In genomic region chr2:33323043-33323625, GRCm38 (mm10) we compare ENCODE assay signal across 6 mouse cellular contexts. TPM values are rescaled to one million over a fixed set of nuclear protein-coding genes. Genes with fewer than 3 reads are reported as not detected.
A peak's percentile ranks its signal among the peaks of the same experiment; 100 is the strongest.
DNase-seq lines count a peak whose midpoint lies in the region; ATAC-seq and TF ChIP-seq lines count a peak whose summit lies in the region.
"Not testable (repeated sequence)": the region's sequence is repeated elsewhere in the genome, so short reads cannot be mapped to it uniquely, and the experiment has no call there.

No protein-coding gene starts in this region.

- not testable (repeated sequence) for TF ChIP-seq CTCF in kidney, adult 2 months (conservative IDR thresholded peaks at IDR 0.05; ENCODE audit: insufficient read depth, insufficient read length, low read depth, low read length)

- H3K4me3 ChIP-seq in embryonic facial prominence, embryonic 10.5 days; heart, embryonic 14.5 days (ENCODE audit: control insufficient read depth in 1 of 2, insufficient read depth in 1 of 2, low read depth in 1 of 2, low read length in 2 of 2); kidney, adult 2 months (ENCODE audit: insufficient read depth, low read depth, low read length); midbrain, embryonic 10.5 days; midbrain, embryonic 13.5 days (replicated peaks): not testable (repeated sequence)

- not testable (repeated sequence) for TF ChIP-seq POLR2A in kidney, adult 2 months (IDR thresholded peaks at IDR 0.05; ENCODE audit: low read depth, low read length)

- 63% methylated on average over 9 of the region's 9 CpGs for WGBS in embryonic facial prominence, embryonic 10.5 days
- 83% methylated on average over 9 of the region's 9 CpGs for WGBS in heart, embryonic 14.5 days
- WGBS in kidney, adult 2 months: 69% methylated on average over 9 of the region's 9 CpGs
- 62% methylated on average over 9 of the region's 9 CpGs for WGBS in midbrain, embryonic 10.5 days
- 40% methylated on average over 9 of the region's 9 CpGs for WGBS in midbrain, embryonic 13.5 days

- H3K9me3 ChIP-seq in embryonic facial prominence, embryonic 10.5 days; heart, embryonic 14.5 days (ENCODE audit: control insufficient read depth, low read length); midbrain, embryonic 10.5 days (replicated peaks); midbrain, embryonic 13.5 days: not testable (repeated sequence)

- not testable (repeated sequence) for H3K9ac ChIP-seq in heart, embryonic 14.5 days (ENCODE audit: low read length); midbrain, embryonic 13.5 days (replicated peaks)

- DNase-seq in Muller cell, postnatal 12 days (ENCODE audit: inconsistent ontology term): peak; percentile 58
- DNase-seq in embryonic facial prominence, embryonic 10.5 days (ENCODE audit: low spot score): peak; percentile 34
- peak; percentile 10 for DNase-seq in kidney, adult 2 months
- DNase-seq in midbrain, embryonic 10.5 days (ENCODE audit: low spot score): peak; percentile 46

- not testable (repeated sequence) for H3K27ac ChIP-seq in embryonic facial prominence, embryonic 10.5 days (replicated peaks); heart, embryonic 14.5 days (replicated peaks in 1 of 2; ENCODE audit: control insufficient read depth in 1 of 2, insufficient read depth in 1 of 2, low read depth in 2 of 2, low read length in 2 of 2); kidney, adult 2 months (ENCODE audit: insufficient read depth, low read depth, low read length); midbrain, embryonic 10.5 days (replicated peaks); midbrain, embryonic 13.5 days

- H3K4me1 ChIP-seq in embryonic facial prominence, embryonic 10.5 days: peaks cover 41% of the 10 kb centered on the region
- peaks cover 17 to 29% of the 10 kb centered on the region in 2 experiments for H3K4me1 ChIP-seq in heart, embryonic 14.5 days (ENCODE audit: control insufficient read depth in 2 of 2, insufficient read depth in 2 of 2, low read length in 2 of 2)
- H3K4me1 ChIP-seq in kidney, adult 2 months (ENCODE audit: control insufficient read depth, insufficient read depth, low read length): not testable (repeated sequence)
- peaks cover 18% of the 10 kb centered on the region for H3K4me1 ChIP-seq in midbrain, embryonic 10.5 days
- H3K4me1 ChIP-seq in midbrain, embryonic 13.5 days (replicated peaks): peaks cover 11% of the 10 kb centered on the region

- H3K4me2 ChIP-seq in heart, embryonic 14.5 days (ENCODE audit: low read length); midbrain, embryonic 13.5 days (replicated peaks): not testable (repeated sequence)

- H3K27me3 ChIP-seq in embryonic facial prominence, embryonic 10.5 days (replicated peaks; ENCODE audit: low read depth, poor library complexity, severe bottlenecking); heart, embryonic 14.5 days (ENCODE audit: control insufficient read depth, insufficient read depth, low read length); kidney, adult 2 months (replicated peaks; ENCODE audit: control insufficient read depth, insufficient read depth, low read length): not testable (repeated sequence)
- peaks cover 76% of the 10 kb centered on the region for H3K27me3 ChIP-seq in midbrain, embryonic 10.5 days (ENCODE audit: low read depth, poor library complexity, severe bottlenecking)
- H3K27me3 ChIP-seq in midbrain, embryonic 13.5 days: peaks cover 44% of the 10 kb centered on the region

- 0 out of 2 replicates have a peak, but pooled peaks have one; percentile 28 for ATAC-seq in heart, embryonic 14.5 days (ENCODE audit: insufficient number of reproducible peaks, insufficient read depth, low FRiP score, low read depth)
- ATAC-seq in midbrain, embryonic 13.5 days: 0 out of 2 replicates have a peak, but pooled peaks have one; percentile 20

- not testable (repeated sequence) for H3K36me3 ChIP-seq in embryonic facial prominence, embryonic 10.5 days (replicated peaks); heart, embryonic 14.5 days (ENCODE audit: control insufficient read depth, insufficient read depth, low read length); kidney, adult 2 months (ENCODE audit: control insufficient read depth, insufficient read depth, low read length); midbrain, embryonic 10.5 days
- peaks cover 39% of the 10 kb centered on the region for H3K36me3 ChIP-seq in midbrain, embryonic 13.5 days

RNA-seq across cellular contexts. Expression of gene Ralgps1, which starts 48.2 kb away (rescaled TPM):
- polyA plus RNA-seq in embryonic facial prominence, embryonic 10.5 days (2016; fragmentation: Nextera tagmentation; extraction: Ambion mirVana): 4.8 and 5.5 TPM in 2 replicates
- polyA plus RNA-seq in heart, embryonic 14.5 days (2014; fragmentation: Nextera tagmentation; extraction: Ambion mirVana): 6.7 and 7.5 TPM in 2 replicates
- 4.9 and 5.6 TPM in 2 replicates for polyA plus RNA-seq in kidney, adult 2 months (2012; rRNA removed)
- 6.9 and 11.4 TPM in 2 replicates for polyA plus RNA-seq in midbrain, embryonic 10.5 days (2016; fragmentation: Nextera tagmentation; extraction: Ambion mirVana)
- polyA plus RNA-seq in midbrain, embryonic 13.5 days (2015; fragmentation: Nextera tagmentation; extraction: Ambion mirVana): 36.5 and 37.0 TPM in 2 replicates
